Mouse (Mus musculus): ENCODE results near the gene Igf2r.

The Igf2r gene

DNA sequence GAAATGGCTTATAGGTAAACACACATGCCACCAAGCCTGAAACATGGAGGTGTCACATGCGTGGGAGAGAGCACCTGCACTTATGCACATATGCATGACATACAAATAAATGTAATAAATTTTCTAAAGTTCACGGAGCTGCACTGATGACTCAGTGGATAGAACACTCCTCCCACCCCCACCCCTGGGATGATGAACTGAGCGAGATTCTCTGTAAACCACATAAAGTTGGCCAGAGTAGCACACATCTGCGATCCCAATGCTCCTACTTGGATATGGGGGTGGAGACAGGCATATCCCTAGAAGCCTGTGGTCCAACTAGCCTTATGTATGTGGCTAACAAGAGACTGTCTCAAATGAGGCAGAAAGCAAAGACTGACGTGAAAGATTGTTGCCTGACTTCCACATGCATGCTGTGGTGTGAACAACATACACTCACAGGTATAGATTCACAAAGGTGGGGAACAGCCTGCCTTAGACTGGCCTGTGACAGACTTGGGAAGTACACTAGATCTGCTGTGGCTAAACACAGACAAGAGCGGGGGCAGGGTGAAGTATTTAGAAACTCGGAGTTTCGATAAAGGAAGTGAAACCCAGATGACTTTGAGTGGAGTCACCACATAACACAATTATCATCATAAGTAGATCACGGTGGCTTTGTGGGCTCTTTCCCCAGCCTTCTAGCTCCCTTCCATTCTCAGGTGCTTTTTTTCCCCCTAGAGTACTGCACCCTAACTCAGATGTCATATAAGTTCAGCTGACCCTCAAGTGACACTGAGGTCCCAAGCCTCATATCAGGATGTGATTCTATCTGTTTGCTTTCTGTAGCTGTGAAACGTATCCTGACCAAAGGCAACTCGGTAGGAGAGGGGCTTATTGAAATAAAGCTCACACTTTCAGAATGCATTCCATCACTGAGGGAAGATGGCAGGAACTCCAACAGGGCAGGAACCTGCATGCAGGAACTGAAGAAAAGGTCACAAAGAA, 13.7 kb upstream of the Igf2r start:
- DNase-seq (ENCODE audit: low spot score), result no peak

DNA sequence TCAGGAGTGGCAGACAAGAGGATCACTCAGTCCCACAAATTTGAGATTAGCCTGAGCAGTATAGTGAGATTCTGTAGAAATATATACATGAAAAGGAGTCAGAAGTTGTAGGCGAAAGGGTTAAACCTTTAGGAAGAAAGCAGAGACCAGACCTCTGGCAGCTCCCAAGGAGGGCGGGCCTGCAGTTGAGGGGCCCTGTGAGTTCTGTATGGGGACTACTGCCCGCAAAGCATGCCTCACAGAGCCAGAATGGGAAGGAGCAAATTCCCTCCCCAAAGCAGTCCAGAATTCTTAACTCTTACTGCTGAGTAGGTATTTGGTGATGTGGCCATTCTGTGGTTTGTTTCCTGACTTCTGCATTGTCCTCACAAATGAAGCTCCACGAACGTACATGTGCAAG, 11.6 kb upstream of the Igf2r start:
- no peak for DNase-seq (ENCODE audit: low spot score)

DNA sequence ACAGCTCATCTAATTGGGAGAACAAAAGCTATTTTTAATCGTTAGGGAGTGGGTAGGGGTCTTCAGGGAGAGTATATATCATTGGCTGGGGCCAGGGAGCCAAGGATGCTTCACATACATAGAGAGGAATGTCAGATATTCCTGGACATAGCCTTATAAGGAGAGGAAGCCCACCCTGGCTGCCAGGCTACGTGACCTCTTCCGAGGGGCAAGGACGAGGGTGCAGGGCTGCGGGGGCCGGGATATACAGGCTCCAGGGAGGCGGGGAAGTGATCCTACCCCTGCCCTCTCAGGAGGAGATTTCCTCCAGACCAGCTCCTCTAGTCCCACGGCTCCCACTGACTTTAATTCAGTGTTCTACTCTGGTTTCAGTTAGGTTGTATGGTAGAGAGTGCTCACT, 10.7 kb upstream of the Igf2r start:
- DNase-seq (ENCODE audit: low spot score), result no peak

DNA sequence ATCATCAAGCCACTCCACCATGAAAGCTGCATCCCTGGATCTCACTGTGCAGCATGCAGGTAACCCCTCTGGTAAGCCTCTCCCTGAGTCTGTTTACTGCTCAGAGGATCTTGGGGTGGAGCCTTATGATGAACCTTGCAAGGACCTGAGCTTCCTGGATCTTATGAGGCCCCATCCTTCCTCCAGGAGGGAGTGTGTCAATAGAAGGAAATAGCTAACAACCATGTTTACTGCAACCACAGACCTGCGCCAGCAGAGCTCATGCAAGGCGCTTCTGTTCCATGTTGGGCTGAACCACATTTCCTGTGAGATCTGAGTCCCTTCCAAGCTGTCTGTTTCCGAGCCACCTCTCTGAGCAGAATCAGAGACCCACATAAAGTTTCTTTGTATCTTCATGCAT, 10.0 kb upstream of the Igf2r start:
- no peak for DNase-seq (ENCODE audit: low spot score)

DNA sequence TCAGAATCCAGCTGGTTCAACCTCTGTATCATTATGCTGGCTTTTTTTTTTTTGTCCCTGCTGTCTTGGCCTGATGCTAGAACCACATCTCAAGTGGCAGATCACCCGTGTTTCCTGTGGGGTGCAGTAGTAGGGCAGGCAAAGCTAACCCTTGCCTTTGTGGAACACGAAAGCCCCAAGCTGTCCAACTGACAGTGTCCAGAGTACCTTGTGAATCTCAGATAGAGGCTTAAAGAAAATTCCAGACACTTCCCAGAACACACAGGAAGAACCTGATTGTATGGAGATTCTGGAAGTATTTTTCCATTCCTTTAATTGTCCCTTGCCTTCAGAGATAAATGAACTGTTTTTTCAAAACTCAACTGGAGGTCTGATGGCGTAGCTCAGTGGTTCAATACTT, 4.5 kb upstream of the Igf2r start:
- DNase-seq (ENCODE audit: low spot score), result no peak

DNA sequence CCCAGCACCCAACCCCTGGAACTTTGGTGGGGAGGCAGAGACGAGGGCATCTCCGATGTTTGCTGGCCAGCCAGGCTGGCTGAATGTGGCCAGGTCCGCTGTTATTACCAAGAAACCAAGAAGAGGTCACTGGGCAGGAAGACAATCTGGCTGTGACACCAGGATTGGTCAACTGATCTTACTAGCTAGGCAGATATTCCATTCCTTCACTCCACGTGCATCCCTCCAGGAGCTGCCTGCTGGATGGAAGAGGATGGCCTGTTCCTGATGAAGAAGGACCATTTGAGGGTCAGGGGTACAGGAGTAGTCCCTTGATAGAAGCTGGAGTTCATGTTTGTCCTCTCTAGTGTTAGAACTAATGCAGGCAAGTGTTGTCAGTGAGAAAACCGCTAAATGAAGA, 1.0 kb upstream of the Igf2r start:
- DNase-seq (ENCODE audit: low spot score), result no peak

DNA sequence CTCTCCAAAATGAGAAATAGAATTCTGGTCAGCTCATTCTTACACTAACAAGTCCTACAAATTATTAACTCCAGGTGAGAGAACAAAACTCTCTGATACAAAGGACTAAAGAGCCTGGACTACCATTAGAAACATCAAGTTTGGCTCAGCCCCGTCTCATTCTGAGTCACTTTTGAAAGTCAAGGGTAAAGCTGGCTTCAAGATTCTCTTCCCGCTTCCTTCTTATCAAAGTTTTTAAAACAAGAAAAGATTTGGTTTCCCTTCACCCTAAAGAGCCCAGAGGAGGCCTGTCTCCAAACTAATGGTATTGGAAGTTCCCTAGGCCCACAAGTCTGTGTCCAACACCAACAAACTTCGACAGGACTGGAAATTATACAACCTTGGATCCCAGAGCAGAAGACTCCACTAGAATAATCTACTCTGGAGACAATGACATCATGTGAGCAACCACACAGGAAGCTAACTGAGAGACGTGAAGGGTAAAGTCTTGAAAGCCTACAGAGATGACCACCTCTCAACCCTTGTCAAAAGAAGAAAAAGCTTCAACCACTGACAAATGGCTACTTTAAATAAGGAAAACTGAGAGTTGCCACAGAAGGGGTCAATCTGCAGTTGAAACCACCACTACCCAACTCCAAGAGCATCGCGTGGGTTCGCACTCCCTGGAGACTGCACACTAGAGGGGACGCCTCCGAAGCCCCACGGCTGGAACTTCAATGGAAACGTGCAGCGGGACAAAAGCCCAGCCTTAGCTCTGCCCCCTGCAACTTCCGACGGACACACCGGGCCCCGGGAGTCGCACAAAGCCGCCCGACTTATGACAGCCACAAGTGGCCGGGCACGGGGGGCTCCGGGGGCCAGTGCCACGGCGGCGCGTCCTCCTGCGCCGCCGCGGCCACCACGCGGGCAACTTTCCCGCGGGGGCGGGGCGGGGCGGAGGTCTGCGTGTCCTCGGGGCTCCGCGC, 767 bp downstream of the Igf2r start:
- no peak for DNase-seq (ENCODE audit: low spot score)

DNA sequence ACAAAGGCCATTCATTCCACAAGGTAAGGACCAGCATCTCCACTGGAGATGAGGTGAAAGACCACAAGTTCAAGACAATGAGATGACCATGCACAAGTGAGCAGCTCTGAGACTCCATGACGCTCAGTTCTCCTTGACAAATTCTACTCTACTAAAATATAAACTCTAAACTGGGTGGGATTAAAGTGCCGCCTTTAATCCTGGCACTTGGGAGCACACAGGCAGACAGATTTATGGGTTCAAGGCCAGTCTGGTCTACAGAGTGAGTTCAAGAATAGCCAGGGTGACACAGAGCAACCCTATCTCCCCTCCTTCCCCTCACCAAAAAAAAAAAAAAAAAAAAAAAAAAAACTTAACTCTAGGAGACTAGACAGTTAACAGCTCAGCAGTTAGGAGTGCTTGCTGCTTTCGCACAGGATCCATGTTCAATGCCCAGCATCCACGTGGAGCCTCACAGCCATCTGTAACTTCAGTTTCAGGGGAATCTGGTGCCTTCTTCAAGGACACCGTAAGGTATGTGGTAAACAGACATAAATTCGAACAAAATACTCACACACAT, 2.1 kb downstream of the Igf2r start:
- no peak for DNase-seq (ENCODE audit: low spot score)

DNA sequence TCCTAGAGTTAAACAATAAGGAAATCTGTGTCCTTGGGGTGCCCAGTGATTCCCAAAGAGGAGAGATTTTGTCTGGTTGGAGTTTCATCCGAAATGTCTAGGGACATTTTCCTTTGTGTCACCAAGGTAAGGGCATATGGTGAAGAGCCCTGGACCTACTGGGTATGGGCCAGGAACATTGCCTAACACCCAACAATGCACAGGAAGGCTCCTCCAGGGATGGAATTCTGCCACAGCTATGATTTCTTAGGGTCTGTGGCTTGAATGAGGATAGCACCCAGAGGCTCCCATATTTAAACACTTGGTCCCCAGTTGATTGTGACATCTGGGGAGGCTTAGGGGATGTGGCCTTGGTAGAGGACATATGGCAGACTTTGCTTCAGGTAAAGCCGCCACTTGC, 6.1 kb downstream of the Igf2r start:
- DNase-seq (ENCODE audit: low spot score), result no peak

DNA sequence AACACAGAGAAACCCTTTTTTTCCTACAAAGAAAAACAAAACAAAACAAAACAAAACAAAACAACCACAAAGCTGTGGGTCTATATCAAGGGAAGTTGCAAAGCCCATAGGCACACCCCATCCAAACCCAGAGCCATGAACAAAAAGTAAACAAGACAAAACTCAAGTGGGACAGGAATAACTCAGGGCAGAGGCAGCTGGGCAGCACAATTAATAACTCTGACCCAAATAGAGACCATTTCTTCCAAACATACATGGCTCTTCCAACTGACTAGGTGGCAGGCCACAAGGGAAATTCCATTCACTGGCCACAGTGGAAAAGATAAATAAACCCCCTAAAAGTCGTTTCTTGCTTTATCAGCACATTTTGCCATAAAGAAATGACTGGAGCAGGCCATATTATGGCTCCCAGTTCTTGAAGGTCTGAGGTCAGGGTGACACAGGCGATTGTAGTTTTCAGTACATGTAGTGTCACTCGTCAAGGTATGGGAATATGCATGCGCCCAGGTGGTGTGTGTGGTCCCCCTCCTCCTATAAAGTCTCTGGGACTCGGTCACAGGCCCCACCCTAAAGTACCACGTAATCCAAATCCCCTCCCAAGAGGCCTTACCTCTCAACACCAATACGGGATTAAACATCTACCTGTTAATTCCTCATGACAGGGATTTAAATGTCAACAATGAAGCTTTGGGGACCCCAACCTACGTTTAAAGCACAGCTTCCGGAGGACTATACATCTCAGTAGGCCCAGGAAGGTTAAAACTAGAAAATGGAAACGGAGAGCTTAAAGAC, 8.9 kb downstream of the Igf2r start:
- DNase-seq (ENCODE audit: low spot score), result no peak

DNA sequence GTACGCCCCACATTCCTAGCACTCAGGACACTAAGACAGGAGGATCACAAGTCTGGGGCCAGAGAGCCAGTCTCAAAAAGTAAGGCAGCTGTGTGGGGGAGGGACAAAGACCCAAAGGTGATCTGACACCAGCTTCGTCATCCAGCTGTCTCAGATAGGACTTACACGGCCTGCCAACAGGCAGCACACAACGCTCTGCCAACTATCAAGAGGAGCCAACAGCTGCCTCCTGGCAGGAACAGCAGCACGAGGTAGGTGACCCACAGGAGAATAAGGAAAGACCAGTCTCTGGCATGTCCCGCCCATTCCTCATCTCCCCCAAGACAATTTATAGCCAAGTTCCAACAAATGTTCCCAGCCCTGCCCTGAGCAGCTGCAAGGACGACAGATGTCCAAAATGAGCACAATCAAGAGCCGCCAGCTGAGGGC, 9.8 kb downstream of the Igf2r start:
- no peak for DNase-seq (ENCODE audit: low spot score)

DNA sequence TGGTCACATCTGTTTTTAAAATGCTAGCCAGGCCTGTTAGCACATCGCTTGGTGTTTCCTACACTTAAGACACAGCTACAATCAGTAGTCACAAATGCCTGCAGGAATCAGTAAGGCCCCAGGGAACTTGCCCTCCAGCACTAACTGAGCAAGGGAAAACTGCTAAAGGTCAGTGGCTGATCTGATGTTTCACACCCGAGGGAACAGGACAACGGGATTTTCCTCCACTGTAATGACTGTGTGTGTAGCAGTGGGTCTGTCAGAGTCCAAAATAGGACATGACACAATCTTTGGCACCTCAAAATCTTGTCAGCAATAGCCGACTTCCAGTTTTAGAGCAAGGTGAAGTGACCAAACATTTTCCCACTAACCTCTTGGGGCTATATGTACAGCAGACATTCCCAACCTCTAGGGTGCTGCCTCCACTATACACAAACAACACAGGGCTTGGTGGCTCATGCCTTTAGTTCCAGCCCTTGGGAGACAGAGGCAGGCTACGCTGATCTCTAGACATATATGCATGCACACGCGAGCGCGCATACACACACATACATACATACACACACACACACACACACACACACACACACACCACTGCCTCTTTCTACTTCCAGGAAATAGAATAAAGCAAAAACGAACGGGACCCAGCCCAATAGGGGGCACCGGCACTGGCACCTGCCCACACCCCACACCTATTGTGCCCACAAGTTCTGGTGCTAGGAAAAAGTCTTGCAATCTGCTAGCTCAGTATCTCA, 10.6 kb downstream of the Igf2r start:
- no peak for DNase-seq (ENCODE audit: low spot score)

DNA sequence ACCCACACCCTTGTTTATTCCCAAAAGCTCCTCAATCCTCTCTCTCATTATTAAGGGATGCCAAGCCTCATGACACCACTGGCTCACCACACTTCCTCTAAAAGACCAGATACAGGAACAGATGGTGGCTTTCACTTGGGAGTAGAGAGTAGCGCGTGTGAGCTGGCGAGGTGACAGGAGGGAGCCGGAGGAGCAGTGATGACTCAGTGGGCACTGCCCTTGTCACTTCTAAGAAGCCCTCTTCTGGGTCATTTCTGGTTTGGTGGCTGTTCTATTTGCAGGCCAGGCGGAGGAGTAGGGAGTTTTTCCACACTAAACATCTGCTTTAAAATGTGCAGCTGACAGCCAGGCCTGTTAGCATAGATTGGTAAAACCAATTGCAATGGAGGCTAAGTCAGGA, 11.5 kb downstream of the Igf2r start:
- no peak for DNase-seq (ENCODE audit: low spot score)

DNA sequence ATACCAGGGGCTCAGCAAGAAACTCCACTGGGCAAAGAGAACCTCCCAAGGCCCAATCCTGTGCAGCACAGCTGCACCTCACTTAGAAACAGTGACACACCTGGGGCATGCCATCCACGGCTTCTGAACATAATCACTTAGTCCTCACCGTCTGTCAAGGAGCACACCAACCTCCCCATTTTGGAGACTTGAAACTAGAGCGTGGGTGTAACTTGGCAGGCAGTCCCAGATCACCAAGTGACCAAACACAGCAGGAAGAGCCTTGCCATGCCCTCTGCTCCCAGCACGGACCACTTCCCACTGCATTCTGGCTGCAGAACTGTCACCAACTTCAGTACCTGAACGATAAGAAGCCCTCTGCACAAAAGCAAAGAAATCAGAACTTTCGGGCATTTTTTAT, 12.3 kb downstream of the Igf2r start:
- no peak for DNase-seq (ENCODE audit: low spot score)

DNA sequence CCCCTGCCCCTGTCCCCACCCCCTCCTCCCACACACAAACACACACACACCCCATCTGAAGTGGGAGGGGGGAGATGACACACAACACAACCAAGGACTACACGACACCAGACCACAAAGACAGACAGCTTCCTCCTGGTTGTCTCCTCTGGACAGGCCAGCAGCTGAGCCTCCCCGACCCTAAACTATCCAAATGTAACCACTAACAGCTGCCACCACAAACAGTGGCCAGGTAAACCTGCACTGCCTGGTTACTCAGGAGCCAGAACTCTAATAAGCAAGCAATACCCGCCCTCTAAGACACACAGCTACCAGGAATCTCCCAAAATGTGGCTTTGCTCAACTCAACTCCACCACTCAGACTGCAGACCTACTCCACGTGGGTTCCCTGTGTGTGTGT, 13.5 kb downstream of the Igf2r start:
- DNase-seq (ENCODE audit: low spot score), result no peak

DNA sequence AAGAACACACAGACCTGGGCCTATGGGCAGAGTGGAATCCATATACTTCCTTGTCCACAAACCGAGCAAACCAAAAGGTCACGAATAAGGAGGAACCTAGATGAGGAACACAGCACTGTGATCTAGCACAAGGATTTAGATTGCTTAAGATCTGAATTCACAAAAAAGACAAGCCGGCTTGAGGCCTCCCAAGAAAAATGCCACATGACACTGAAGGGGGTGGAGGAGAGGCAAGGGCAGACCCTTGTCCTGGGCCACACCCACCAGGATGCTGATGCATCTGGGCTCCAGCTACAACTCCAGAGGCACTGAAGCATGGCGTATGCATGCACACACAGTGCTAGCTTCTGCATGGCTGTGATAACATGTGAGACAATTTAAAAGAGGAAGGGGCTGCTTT, 14.3 kb downstream of the Igf2r start:
- no peak for DNase-seq (ENCODE audit: low spot score)

DNA sequence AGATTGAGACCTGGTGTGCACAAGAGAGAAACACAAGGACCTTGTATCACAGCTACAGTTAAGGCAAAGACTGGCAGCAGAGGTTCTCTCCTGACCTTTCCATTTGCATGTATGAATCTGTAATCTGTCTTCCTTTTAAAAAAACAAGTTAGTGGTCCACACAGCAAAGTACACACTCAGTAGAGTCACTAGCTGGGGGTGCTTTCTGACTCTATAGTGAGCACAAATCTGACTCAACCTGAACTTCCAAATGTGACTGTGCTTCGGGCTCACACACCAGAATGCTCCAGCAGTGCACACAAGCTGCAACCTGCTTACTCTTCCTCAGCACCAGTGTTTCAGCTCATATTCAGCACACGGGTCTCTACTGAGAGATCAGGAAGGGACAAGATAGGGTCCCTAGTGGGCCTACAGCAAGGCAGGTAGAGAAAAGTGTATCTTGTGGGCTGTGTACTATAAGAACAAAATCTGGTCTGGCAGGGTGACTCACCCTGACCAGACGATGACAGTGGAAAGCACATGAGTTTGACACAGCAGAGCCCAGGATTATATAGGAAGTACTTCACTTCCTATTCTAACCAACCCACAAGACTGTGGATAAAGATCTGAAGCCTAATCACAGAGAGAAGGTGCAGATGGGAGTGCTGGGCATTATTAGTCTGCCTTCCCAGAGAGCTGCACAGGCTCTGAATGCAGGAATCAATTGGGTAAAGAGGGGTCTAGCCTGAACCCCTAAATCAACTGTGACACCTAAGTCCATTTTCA, 15.0 kb downstream of the Igf2r start:
- DNase-seq (ENCODE audit: low spot score), result no peak

DNA sequence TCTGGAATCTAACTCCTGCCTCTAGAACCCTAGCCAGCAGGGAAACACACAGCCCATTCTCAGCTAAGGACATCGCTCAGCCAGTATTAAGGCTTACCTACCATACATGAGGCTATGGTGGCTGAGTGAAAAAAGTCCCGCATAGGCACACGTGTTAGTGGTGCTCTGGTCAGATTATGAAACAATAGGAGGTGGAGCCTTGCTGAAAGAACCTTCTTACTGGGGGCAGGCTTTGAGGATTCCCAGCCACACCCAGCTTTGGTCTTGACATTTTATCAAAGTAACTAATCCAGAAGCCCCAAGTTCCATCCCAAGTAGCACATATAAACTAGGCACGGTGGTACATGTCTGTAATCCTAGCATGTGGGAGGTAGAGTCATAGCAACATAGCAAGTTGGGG, 16.4 kb downstream of the Igf2r start:
- no peak for DNase-seq (ENCODE audit: low spot score)

DNA sequence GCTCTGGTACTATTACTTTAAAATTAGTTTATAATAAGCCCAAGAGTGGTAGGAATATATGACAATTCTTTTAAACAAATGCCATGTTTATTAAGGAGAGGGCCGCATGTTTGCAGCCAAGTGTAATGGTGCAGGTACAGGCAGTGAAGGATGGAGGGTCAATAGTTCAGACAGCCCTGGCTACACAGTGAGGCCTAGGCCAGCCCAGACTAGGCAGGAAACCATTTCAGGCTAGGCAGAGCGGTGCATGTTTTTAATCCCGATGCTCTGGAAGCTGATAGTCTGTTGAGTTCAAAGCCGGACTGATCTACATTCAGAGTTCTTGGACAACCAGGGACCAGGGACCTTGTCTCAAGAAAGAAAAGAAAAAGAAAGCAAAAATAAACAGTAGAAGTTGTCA, 17.8 kb downstream of the Igf2r start:
- no peak for DNase-seq (ENCODE audit: low spot score)

DNA sequence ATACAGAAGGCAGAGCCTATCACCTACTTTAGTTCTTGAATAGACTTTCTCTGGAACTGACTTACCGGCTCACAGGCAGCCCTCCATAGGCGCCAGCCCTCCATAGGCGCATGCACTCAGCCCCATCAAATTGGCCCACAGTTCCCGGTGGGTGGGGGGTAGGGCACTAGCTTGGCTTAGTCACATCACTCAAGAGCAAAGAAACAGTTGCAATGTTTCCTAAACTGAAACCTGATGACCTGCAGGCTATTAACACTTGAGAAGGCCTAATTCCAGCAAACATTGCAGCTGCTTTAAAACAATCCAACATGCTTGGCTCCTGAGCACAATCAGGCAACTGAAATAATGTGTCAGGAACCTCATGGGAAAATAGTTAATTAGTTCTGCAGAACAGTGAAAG, 18.2 kb downstream of the Igf2r start:
- DNase-seq (ENCODE audit: low spot score), result no peak
